22 mouse cellular contexts compared by ENCODE assay signal in genomic region chr7:84439606-84440005, GRCm38 (mm10). TPM values are rescaled to one million over a fixed set of nuclear protein-coding genes. Genes with fewer than 3 reads are reported as not detected.
DNase-seq lines count a peak whose midpoint lies in the region; ATAC-seq and TF ChIP-seq lines count a peak whose summit lies in the region.
"Had no signal": no experiment of that assay in that cellular context is flagged by ENCODE, and none has a peak within 500 bp of the region (broad histone marks: within the 10 kb centered on the region; RNA-seq: fewer than 3 reads in every experiment).

No protein-coding gene starts in this region.

- H3K36me3 ChIP-seq in intestine, postnatal 0 days (ENCODE audit: control insufficient read depth, insufficient read depth): no peaks in the 10 kb centered on the region
- no peaks in the 10 kb centered on the region for H3K36me3 ChIP-seq in intestine, embryonic 16.5 days (ENCODE audit: control insufficient read depth, insufficient read depth, low read length)
- H3K36me3 ChIP-seq in stomach, embryonic 16.5 days (ENCODE audit: control insufficient read depth, insufficient read depth, low read length): no peaks in the 10 kb centered on the region
- H3K36me3 ChIP-seq: embryonic facial prominence, embryonic 10.5 days; embryonic facial prominence, embryonic 12.5 days; forebrain, embryonic 15.5 days; G1E had no signal

- H3K9ac ChIP-seq in intestine, postnatal 0 days (ENCODE audit: low read depth, low read length): no peak overlapping the region
- no peak overlapping the region for H3K9ac ChIP-seq in intestine, embryonic 16.5 days (ENCODE audit: low read depth, low read length)
- no peak overlapping the region for H3K9ac ChIP-seq in stomach, embryonic 16.5 days (ENCODE audit: low read length)
- H3K9ac ChIP-seq: embryonic facial prominence, embryonic 12.5 days; forebrain, embryonic 13.5 days; forebrain, embryonic 15.5 days; forebrain, postnatal 0 days had no signal

- WGBS in intestine, postnatal 0 days: 31% methylated on average over 1 of the region's 1 CpGs
- 41% methylated on average over 1 of the region's 1 CpGs for WGBS in intestine, embryonic 16.5 days
- WGBS in stomach, embryonic 16.5 days: 40% methylated on average over 1 of the region's 1 CpGs

- TF ChIP-seq CTCF in intestine, postnatal 0 days (IDR thresholded peaks at IDR 0.05; ENCODE audit: low read depth): no peak

- no peaks in the 10 kb centered on the region for H3K9me3 ChIP-seq in intestine, postnatal 0 days (ENCODE audit: control insufficient read depth)
- H3K9me3 ChIP-seq in intestine, embryonic 16.5 days (ENCODE audit: control insufficient read depth, low read length): no peaks in the 10 kb centered on the region
- no peaks in the 10 kb centered on the region for H3K9me3 ChIP-seq in stomach, embryonic 16.5 days (replicated peaks; ENCODE audit: control insufficient read depth, low read length)
- H3K9me3 ChIP-seq: embryonic facial prominence, embryonic 10.5 days; embryonic facial prominence, embryonic 12.5 days; forebrain, embryonic 13.5 days; forebrain, embryonic 15.5 days; G1E had no signal

- no peak overlapping the region for H3K4me2 ChIP-seq in intestine, postnatal 0 days (replicated peaks; ENCODE audit: low read depth)
- H3K4me2 ChIP-seq in intestine, embryonic 16.5 days (ENCODE audit: low read depth, low read length): no peak overlapping the region
- no peak overlapping the region for H3K4me2 ChIP-seq in stomach, embryonic 16.5 days (ENCODE audit: low read depth, low read length)
- H3K4me2 ChIP-seq: embryonic facial prominence, embryonic 12.5 days; forebrain, embryonic 13.5 days; forebrain, embryonic 15.5 days had no signal

- ATAC-seq in intestine, postnatal 0 days: peak; percentile 51; the same call in 1 of the 2 replicates
- no peak for ATAC-seq in intestine, embryonic 16.5 days
- ATAC-seq in stomach, embryonic 16.5 days (ENCODE audit: insufficient read depth, low FRiP score): peak; percentile 56; the same call in 1 of the 2 replicates
- no peak for ATAC-seq in monocyte, adult 5-6 weeks (replicated peaks; ENCODE audit: insufficient number of reproducible peaks, low FRiP score, low TSS enrichment, poor library complexity, severe bottlenecking)
- ATAC-seq: CD4-positive, CD25-positive, alpha-beta regulatory T cell, adult 4 months; forebrain, embryonic 13.5 days; forebrain, embryonic 15.5 days; forebrain, postnatal 0 days had no signal

- DNase-seq in adrenal gland, postnatal 10 days: no peak
- DNase-seq: adrenal gland, adult 2 months; adrenal gland, postnatal 14 days; adrenal gland, postnatal 36 days; B cell, adult 2 months; cerebellum, adult 11-12 months; cerebellum, adult 2 months; cerebellum, adult 9-10 months; cerebellum, postnatal 10 days; cerebellum, postnatal 25 days; forebrain, postnatal 0 days had no signal

- H3K27ac ChIP-seq in intestine, postnatal 0 days (ENCODE audit: low read depth, low read length): no peak overlapping the region
- H3K27ac ChIP-seq in intestine, embryonic 16.5 days (ENCODE audit: low read length): no peak overlapping the region
- no peak overlapping the region for H3K27ac ChIP-seq in stomach, embryonic 16.5 days (ENCODE audit: low read length)
- H3K27ac ChIP-seq: embryonic facial prominence, embryonic 10.5 days; embryonic facial prominence, embryonic 12.5 days; forebrain, embryonic 13.5 days; forebrain, embryonic 15.5 days had no signal

- H3K4me1 ChIP-seq in intestine, postnatal 0 days (replicated peaks; ENCODE audit: control insufficient read depth, insufficient read depth, low read length): no peaks in the 10 kb centered on the region
- no peaks in the 10 kb centered on the region for H3K4me1 ChIP-seq in intestine, embryonic 16.5 days (ENCODE audit: control insufficient read depth, insufficient read depth, low read length)
- H3K4me1 ChIP-seq in stomach, embryonic 16.5 days (ENCODE audit: control insufficient read depth, insufficient read depth, low read length): no peaks in the 10 kb centered on the region
- H3K4me1 ChIP-seq: embryonic facial prominence, embryonic 10.5 days; embryonic facial prominence, embryonic 12.5 days; forebrain, embryonic 13.5 days; forebrain, embryonic 15.5 days had no signal

- H3K27me3 ChIP-seq in intestine, postnatal 0 days (replicated peaks; ENCODE audit: control insufficient read depth, insufficient read depth, low read length): no peaks in the 10 kb centered on the region
- H3K27me3 ChIP-seq in intestine, embryonic 16.5 days (replicated peaks; ENCODE audit: control insufficient read depth, insufficient read depth, low read length): no peaks in the 10 kb centered on the region
- H3K27me3 ChIP-seq in stomach, embryonic 16.5 days (ENCODE audit: control insufficient read depth, insufficient read depth, low read length): no peaks in the 10 kb centered on the region; the same call in 1 of the 2 replicates
- H3K27me3 ChIP-seq: CH12.LX; embryonic facial prominence, embryonic 12.5 days; forebrain, embryonic 13.5 days; forebrain, embryonic 15.5 days had no signal

- no peak overlapping the region for H3K4me3 ChIP-seq in intestine, postnatal 0 days (ENCODE audit: low read depth, low read length)
- no peak overlapping the region for H3K4me3 ChIP-seq in intestine, embryonic 16.5 days (ENCODE audit: low read length)
- no peak overlapping the region for H3K4me3 ChIP-seq in stomach, embryonic 16.5 days (replicated peaks; ENCODE audit: low read length)
- H3K4me3 ChIP-seq: embryonic facial prominence, embryonic 10.5 days; embryonic facial prominence, embryonic 12.5 days; forebrain, embryonic 13.5 days; forebrain, embryonic 15.5 days had no signal

RNA-seq across cellular contexts. Expression of gene Arnt2, which starts 29.6 kb away (rescaled TPM):
- 2.6 and 2.7 TPM in 2 replicates for polyA plus RNA-seq in intestine, postnatal 0 days (2015; fragmentation: Nextera tagmentation; extraction: Ambion mirVana)
- polyA plus RNA-seq in intestine, embryonic 16.5 days (2015; fragmentation: Nextera tagmentation; extraction: Ambion mirVana): 1.9 and 2.4 TPM in 2 replicates
- polyA plus RNA-seq in stomach, embryonic 16.5 days (2015; fragmentation: Nextera tagmentation; extraction: Ambion mirVana): 2.9 and 3.0 TPM in 2 replicates
- total RNA-seq in monocyte, adult 5-6 weeks (2017): 0.10 TPM in 1 of 3 replicates, not detected in the others
- 10 to 100 TPM; 26.6 to 27.5 TPM for total RNA-seq in adrenal gland, postnatal 10 days (2021)
- polyA plus RNA-seq: G1E had no signal

Comparison
In these comparisons a context has a peak if more than half of its experiments do, and no peak if none do; other contexts are left out.
1. ATAC-seq: peak in intestine, postnatal 0 days (single experiment) and stomach, embryonic 16.5 days (single experiment); none in intestine, embryonic 16.5 days (single experiment) and monocyte, adult 5-6 weeks (single experiment).